Mouse (Mus musculus): ENCODE results near the gene Pcdh8.

Gene Pcdh8

GRCm38 (mm10) chr14:79753733-79754132 lies 17.4 kb downstream of the Pcdh8 start:
- no peak for DNase-seq

- no peak for DNase-seq
Observed at GRCm38 (mm10) chr14:79740515-79740914, 30.6 kb downstream of the Pcdh8 start.

- no peak for DNase-seq
Observed at GRCm38 (mm10) chr14:79738441-79738840, 32.7 kb downstream of the Pcdh8 start.

- no peak for DNase-seq
Observed at GRCm38 (mm10) chr14:79737642-79738379, 33.3 kb downstream of the Pcdh8 start.

GRCm38 (mm10) chr14:79736781-79737180 lies 34.3 kb downstream of the Pcdh8 start:
- DNase-seq, result no peak

GRCm38 (mm10) chr14:79733501-79733900 lies 37.6 kb downstream of the Pcdh8 start:
- no peak for DNase-seq

GRCm38 (mm10) chr14:79728811-79729210 lies 42.3 kb downstream of the Pcdh8 start:
- DNase-seq, result no peak

GRCm38 (mm10) chr14:79724002-79724681 lies 47.0 kb downstream of the Pcdh8 start:
- DNase-seq, result no peak

GRCm38 (mm10) chr14:79722228-79722627 lies 48.9 kb downstream of the Pcdh8 start:
- no peak for DNase-seq

Measured in spleen, adult 18-20 months (tissue).